Mouse (Mus musculus) MEL-GATA-1-ER (cell line): Measurements from ENCODE around the gene Tut1.
A peak's percentile ranks its signal among the peaks of the same experiment; 100 is the strongest.
"Not testable (repeated sequence)": the region's sequence is repeated elsewhere in the genome, so short reads cannot be mapped to it uniquely, and the experiment has no call there.

Source experiments
- DNase-seq: peaks from one replicate; pipeline ENCODE4 v3.0.0-alpha.2; 2012; ENCODE audit warnings: low read depth; ENCODE audit errors: extremely low read depth

The Tut1 gene

DNA sequence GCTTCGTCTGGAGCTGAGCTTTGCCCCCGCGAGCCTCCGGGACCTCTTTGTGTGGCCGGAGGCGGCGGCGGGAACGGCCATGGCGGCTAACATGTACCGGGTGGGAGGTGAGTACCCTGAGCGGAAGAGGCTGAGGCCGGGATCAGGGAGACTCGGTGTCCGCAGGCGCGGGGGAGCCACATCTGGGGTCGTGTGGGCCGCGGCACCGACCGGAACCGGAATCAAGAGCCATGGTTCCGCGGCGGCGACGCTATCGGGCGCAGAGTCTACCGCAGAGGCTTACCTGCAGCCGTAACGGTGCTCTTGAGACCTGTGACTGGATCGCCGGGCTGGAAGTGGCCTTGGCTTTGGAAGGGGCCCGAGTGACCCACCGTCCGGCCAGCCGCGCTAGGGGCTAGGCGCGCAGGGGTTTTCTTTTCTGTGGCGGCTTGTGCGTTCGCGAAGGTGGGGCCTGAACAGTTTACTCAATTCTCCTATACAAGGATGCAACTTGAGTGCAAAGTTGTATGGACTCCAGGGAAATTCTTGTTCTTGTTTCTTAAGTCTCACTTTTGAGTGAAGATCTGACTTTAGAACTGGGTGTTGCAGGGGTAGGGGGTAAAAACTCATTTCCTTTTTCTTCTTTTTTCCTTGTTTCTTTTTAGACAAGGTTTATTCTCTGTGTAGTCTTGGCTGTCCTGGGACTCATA, 11.2 kb upstream of the Tut1 start:
- DNase-seq: no peak

DNA sequence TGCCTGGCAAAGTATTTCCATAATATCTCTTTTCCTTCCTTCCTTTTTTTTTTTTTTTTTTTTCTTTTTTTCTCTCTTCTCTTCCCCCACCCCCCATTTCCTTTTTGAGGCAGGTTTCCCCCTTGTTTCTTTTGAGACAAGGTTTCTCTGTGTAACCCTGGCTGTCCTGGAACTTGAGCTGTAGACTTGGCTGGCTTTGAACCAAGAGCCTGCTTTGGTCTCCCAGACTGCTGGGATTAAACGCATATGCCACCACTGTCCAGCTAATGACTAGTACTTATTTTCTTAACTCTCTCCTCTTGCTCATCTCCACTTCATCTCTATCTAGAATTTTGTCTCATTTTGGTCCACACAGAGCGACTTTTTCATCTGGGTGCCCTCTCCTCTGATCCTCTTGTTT, 10.6 kb upstream of the Tut1 start:
- DNase-seq: no peak

DNA sequence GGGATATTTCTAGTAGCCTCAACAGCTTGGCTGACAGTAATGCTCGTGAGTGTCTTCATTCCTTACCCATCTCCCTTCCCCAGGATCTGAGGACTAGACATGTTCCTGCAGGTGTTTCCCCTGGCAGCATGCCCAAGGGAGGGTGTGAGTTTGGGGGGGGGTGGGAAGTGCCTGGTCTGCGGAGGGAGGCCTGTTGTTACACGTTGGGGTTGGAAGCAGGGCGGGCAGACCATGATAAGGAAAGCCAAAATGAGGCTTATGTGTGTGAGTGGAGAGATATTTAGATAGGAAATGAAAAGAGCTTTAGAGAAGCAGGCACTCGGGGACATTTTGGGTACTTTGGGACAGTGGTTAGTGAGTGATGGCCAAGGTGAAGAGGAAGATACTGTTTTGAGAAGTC, 9.6 kb upstream of the Tut1 start:
- DNase-seq: peak; percentile 89

DNA sequence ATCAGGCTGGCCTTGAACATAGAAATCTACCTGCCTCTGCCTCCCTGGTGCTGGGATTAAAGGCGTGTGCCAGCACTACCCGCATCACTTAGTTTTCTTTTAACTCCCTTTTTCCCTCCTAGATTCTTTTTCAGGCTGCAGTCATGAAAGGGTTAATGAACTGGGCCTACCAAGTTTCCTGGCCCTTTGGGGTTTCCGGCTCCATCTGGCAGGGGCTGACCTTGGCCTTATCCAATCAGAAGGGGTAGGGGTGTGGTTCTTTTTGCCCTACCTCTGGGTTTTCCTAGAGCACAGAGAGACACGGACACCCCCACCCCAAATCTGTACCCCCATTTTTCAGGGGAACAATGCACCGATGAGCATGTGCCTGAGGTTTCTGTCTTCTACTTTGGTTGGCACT, 8.9 kb upstream of the Tut1 start:
- DNase-seq: peak; percentile 69

DNA sequence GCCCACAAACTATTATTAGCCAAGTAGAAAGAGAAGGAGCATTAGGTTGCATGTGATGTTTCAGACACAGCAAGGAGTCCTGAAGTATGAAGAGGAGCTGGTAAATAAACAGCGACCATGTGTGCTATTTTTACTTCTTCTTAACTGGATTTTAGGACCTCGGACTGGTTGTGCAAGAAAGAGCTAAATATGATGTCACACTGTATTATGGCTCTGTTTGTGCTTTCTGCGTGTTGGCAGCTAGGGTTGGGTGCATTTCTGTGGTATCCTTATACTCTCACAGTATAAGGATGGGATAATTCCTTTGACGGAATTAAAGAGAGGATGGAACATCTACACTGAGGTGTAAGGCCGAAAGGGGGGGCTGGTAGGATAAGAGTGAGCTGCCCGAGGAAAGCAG, 8.4 kb upstream of the Tut1 start:
- DNase-seq: no peak

DNA sequence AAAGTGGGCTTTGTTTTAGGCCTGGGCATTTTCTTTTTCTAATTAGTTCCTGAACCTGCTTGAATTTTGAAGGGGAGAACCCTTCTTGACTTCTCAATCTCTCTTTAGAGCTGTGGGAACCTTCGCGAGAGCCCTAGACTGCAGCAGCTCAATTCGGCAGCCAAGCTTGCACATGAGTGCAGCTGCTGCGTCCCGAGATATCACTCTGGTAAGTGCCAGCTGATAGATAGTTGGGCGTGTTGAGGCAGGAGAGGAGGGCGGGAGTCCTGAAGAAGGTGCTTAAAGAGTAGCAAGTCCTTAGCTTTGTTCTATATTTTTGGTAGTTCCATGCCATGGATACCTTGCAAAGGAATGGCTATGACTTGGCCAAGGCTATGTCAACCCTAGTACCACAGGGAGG, 6.7 kb upstream of the Tut1 start:
- DNase-seq: no peak

DNA sequence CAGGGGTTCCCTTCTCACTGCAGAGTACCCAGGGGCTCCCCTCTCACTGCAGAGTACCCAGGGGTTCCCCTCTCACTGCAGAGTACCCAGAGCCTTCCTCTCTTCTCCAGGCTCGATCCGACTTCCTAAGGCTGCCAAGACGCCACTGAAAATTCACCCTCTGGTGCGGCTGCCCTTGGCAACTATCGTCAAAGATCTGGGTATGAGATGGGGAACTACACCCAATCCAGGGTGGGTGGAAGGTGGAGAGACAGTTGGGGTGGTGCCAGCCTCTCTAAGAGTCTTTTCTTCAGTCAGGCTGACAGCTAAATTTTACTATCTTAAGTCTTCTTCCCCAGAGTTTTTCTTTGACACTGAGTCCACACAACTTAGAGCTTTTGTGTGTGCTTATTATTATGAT, 3.5 kb upstream of the Tut1 start:
- DNase-seq: no peak

DNA sequence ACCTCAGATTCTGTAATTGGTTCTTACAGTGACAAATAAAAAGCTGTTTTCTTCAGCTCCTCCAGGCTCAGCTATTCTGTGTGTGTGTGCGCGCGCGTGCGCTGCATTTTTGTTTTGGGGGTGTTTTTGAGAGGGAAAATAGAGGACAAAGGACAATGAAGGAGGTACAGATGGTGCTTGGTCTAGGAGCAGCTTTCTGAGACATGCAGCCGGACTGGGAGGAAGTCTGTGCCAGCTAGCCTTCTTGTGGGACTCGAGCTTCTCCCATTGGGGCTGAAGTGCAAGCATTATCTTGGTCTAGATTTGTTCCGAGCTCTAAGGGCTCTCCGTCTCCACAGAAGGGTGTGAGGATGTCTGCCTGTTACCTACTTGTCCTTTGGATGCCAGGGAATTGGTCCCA, 1.4 kb upstream of the Tut1 start:
- no peak for DNase-seq

DNA sequence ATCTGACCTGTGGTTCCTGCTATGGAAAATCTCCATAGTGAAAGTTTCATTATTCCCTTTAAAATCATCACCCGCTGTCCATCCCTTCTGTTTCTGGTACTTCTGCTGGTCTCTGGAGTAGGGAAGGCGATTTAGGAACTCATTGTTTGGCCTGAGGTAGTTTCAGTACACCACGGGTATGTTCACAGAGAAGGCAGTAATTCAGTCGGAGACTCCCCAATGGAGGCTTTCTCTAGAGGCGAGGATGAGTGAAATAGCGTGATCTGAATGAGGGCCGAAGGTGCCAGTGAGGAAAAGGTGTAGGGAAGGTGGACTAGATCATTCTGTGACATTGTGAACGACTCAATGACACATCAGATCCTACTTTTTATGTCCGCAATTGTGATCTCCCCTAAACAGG, 524 bp downstream of the Tut1 start:
- no peak for DNase-seq

DNA sequence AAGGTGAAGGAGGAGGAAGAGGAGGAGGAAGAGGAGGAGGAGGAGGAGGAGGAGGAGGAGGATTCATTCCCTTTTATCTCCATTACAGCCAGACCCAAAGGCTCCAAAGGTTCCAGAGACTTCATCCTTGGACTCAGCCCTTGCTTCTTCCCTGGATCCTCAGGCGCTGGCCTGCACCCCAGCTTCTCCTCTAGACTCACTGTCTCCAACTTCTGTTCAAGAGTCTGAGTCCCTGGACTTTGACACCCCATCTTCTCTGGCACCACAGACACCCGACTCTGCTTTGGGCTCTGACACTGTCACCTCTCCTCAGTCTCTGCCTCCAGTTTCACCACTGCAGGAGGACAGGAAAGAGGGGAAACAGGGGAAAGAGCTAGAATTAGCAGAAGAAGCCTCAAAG, 8.6 kb downstream of the Tut1 start:
- DNase-seq: no peak

DNA sequence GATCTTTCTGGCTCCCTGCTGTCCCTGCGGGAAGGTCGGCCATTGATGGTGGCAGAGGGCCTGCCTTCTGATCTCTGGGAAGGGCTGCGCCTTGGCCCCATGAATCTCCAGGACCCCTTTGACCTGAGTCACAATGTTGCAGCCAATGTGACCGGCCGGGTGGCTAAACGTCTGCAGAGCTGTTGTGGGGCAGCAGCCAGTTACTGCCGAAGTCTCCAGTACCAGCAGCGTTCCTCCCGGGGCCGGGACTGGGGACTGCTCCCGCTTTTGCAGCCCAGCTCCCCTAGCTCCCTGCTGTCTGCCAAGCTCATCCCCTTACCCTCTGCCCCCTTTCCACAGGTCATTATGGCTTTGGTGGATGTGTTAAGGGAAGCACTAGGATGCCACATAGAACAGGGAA, 11.4 kb downstream of the Tut1 start:
- DNase-seq: no peak

DNA sequence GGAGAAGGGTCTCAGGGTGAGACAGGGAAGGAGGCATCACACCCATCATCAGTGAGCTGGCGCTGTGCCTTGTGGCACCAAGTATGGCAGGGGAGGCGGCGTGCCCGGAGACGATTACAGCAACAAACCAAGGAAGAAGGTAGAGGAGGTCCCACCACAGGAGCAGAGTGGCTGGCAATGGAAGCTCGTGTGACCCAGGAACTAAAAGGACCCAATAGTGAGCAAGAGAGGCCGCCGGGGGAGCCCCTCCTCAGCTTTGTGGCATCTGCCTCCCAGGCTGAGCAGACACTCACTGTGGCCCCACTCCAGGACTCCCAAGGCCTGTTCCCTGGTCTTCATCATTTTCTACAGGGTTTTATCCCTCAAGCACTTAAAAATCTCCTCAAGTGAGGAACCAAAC, 12.1 kb downstream of the Tut1 start:
- DNase-seq: no peak

DNA sequence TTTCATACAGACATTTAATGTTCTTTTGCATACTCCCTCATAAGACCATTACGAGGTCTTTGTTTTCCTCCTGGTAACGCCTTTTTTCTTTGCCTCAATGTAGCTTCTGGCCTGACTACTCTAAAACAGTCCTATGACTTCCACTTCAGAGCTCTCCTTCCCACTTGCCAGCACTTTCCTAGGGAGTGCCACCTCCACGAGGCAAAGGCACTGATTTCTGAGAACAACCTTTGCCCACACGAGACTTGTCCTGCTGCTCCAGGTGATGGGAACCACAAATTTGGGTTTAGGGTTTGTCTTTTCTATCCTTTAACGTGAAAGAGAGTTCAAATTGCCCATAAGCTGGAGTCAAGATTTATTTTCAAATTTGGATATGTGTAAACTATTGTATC, 12.5 kb downstream of the Tut1 start:
- DNase-seq: no peak

DNA sequence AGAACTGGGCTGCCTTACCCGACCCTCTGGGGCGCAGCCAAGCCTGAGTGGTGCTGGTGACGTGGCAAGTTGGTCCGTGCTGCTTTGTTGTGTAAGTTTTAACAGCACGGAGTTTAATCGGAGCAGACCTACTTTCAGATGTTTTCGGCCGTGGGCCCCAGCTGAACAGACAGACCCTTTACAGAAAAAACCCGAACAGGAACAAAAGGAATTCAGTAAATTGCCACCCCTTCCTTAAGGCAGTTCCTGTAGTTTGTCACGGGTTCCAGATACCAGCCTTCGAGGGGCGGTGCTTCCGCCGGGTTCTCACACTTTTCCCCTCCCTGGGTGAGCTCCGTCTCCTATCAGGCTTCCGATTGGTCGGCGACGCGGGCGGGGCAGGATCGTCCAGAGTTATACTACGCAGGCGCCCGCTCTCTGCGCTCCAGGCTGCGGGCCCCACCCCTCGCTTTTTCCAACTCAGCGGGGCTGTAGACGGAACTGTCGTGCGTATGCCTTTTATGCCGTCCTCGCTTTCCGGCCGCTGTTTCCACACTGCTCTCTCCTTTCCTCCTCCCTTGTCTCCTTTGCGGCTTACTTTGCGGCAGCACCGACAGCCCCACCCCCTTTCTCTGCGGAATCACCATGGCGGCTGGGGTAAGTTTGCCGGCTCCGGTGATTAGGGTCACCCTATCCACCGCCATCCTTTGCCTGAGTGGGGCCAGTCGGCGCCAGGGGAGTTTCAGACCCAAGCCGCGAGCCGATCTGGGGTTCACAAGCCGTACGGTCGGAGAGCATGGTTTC, 13.1 kb downstream of the Tut1 start, which contains the start of gene Eef1g:
Eef1g (plus strand) TSS at position 452 of the 783 bp plus-strand sequence.
- DNase-seq: peak; percentile 97

DNA sequence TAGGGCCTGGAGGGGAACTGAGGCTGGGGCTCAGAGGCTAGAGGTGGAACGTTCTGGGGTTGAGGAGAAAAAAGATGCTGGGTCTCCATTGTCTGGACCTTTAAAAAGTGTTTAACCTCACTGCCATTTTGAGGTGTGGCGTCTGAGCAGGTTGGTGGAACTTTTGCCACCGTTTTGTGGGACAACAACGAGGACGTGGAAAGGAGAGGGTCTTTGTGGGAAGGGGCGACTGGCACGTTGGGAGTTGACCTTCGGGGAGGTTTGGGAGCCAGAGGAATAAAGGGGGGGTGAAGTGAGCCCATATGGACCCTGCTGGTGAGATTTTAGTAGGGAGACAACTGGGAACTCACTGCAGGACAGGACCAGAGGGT, 13.7 kb downstream of the Tut1 start:
- no peak for DNase-seq

DNA sequence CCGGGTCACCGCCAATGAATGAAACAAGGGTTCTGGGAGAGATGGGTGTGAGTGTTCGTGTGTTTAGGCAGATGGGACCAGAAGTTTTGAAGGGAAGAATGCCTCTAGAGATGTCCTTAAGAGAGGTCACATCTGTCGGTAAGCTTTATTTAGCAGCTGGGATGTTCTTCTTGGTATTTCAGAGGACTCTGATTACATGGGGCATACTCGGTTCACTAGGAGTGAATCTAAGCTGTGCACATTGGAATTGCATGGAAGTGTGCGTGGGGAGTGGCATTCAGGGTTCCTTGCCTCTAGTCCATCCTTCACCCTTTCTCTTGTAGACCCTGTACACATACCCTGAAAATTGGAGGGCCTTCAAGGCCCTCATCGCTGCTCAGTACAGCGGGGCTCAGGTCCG, 14.2 kb downstream of the Tut1 start:
- DNase-seq: no peak

DNA sequence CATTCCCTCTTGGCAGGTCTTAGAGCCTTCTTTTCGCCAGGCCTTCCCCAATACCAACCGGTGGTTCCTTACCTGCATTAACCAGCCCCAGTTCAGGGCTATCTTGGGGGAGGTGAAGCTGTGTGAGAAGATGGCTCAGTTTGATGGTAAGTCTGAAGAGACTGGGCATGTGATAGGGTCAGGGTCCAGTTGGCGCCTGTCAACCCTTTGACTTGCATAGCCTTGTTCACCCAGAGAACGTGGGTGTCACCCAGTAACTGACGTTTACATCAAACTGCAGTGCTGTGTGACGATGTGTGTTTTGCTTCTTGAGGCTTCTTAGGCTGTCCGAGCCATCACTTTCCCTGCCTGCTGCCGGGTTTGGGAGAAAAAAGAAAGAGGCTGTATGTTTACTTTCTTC, 18.8 kb downstream of the Tut1 start:
- not testable (repeated sequence) for DNase-seq

DNA sequence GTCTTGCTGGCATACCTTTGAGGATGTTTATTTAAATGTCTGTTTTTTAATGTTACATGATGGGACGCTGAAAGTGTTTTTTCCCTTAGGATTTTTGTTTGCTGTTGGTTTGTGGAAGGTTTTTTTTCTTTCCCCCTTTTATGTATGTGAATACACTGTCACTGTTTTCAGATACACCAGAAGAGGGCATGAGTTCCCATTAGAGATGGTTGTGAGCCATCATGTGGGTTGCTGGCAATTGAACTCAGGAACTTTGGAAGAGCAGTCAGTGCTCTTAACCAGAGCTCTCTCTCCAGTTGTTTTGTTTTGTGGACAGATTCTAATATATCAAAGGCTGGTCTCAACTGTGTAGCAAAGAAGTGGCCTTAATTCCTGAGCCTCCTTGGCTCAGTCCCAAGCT, 21.0 kb downstream of the Tut1 start:
- DNase-seq: no peak

DNA sequence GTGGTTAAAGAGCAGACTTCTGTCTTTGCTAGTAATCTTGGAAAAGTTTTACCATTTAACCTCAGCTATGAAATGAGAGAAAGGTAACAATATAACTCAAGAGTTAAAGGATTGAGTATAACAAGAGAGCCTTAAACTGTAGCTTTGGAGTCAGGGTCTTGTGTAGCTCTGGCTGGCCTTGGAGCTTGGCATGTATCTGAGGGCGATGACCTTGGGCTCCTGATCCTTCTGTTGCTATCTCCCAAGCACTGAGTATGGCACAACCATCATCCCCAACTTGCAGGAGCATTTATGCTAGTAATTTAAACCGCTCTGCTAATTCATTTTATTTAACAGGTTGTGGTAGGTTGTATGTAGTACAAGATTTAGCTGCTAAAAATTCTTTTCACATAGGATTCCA, 21.8 kb downstream of the Tut1 start:
- DNase-seq: no peak

DNA sequence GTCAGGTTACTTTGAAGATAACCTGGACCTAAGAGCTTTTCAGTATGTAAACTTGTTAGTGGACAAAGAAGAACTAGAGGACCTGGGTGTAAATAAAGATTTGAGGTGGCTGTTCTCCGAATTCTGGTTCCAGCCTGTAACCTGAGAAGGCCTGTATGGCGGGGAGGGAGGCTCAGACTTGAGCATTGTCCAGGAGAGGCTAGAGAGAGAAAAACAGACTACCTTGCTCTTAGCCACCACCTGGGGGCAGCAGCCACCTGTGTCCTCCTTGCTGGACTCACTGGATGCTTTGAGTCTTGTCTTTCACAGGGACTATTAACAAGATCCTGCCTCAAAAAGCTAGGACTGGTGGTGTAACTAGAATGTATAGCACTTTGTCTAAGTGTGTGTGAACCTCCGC, 22.9 kb downstream of the Tut1 start:
- no peak for DNase-seq

DNA sequence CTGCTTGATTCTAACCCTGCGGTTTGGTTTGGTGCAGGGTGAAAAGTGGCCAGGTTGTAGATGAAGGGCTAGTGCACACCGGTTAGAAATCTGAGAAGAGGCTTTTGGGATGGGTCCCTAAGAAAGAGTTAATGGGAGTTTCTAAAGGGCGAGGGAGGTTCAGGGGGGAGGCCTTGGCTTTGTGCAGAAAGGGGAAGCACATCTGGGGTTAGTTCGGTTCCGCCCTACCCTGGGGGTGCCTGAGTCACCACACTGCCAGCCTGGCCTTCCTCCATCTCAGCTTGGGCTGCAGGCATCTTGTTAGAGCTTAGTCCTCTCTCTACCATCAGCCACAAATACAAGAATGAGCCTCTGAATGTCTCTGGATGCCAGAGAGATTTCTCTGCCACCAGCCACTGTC, 27.1 kb downstream of the Tut1 start:
- DNase-seq: peak; percentile 68

DNA sequence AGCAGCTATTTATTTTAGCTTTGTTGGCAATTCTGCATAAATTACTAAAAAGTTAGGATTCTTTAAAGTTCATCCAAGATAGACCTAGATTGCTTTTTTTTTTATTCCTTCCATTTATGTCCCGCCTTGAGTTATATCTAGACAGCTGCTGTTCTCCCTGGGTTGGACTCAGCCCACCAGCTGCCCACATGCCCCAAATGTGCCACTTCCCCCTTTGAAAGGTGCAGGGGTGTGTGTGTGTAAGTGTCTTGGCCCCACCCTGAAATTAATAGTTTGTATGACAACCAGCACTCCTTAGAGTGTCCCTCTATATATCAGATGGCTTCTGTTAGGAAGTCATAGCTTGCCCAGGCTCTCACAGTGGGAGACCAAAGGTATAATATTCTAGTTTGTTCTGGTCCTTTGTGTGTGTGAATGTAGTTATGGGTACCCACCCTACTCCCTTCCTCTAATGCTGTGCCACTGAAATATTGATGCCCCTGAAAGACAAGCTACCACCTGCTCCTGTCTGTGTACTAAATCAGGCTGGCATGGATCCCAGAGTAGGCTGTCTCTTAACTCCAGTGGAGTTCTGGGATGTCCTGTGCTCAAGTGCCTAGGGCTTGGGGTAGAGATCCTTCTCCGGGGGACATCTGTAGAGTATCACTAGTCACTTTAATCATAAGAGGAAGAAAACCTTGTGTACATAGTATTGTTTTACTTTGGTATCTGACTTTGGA, 28.0 kb downstream of the Tut1 start:
- no peak for DNase-seq
